Mouse (Mus musculus) thymus, postnatal 4 days (tissue): ENCODE measurements at regions not wholly inside any gene's neighbourhood (a gene's known extent, or its start where the extent isn't known, plus 50 kb on each side); places are given as distances from the start of the nearest gene placed in this dataset.

Experiments used
- DNase-seq: peaks from one replicate; pipeline ENCODE4 v3.0.0; 2021

- DNase-seq = no peak
Measured at GRCm38 (mm10) chr2:166433655-166434333, 278.3 kb upstream of the Sulf2 start.

GRCm38 (mm10) chr2:166432948-166433654 lies 277.6 kb upstream of the Sulf2 start:
- no peak for DNase-seq

GRCm38 (mm10) chr2:166432531-166432930 lies 277.1 kb upstream of the Sulf2 start:
- no peak for DNase-seq

- DNase-seq = no peak
Measured at GRCm38 (mm10) chr2:166429918-166430317, 274.5 kb upstream of the Sulf2 start.

- DNase-seq = no peak
Measured at GRCm38 (mm10) chr2:166429494-166429893, 274.0 kb upstream of the Sulf2 start.

GRCm38 (mm10) chr2:166427390-166427789 lies 271.9 kb upstream of the Sulf2 start:
- no peak for DNase-seq

GRCm38 (mm10) chr2:166426960-166427359 lies 271.5 kb upstream of the Sulf2 start:
- DNase-seq = no peak

- no peak for DNase-seq
Measured at GRCm38 (mm10) chr2:166426457-166426856, 271.0 kb upstream of the Sulf2 start.

GRCm38 (mm10) chr2:166425141-166425540 lies 269.7 kb upstream of the Sulf2 start:
- no peak for DNase-seq

- DNase-seq = no peak
Measured at GRCm38 (mm10) chr2:166423132-166423660, 267.7 kb upstream of the Sulf2 start.

- no peak for DNase-seq
Measured at GRCm38 (mm10) chr2:166420275-166420674, 264.8 kb upstream of the Sulf2 start.

- DNase-seq = no peak
Measured at GRCm38 (mm10) chr2:166419271-166419670, 263.8 kb upstream of the Sulf2 start.

- no peak for DNase-seq
Measured at GRCm38 (mm10) chr2:166418279-166418678, 262.8 kb upstream of the Sulf2 start.

GRCm38 (mm10) chr2:166417628-166418027 lies 262.2 kb upstream of the Sulf2 start:
- DNase-seq = no peak

GRCm38 (mm10) chr2:166415481-166415965 lies 260.1 kb upstream of the Sulf2 start:
- no peak for DNase-seq

GRCm38 (mm10) chr2:166414856-166415255 lies 259.4 kb upstream of the Sulf2 start:
- DNase-seq = no peak

- DNase-seq = no peak
Measured at GRCm38 (mm10) chr2:166412031-166412858, 256.8 kb upstream of the Sulf2 start.

- no peak for DNase-seq
Measured at GRCm38 (mm10) chr2:166409391-166409790, 253.9 kb upstream of the Sulf2 start.

GRCm38 (mm10) chr2:166408806-166409205 lies 253.3 kb upstream of the Sulf2 start:
- no peak for DNase-seq

GRCm38 (mm10) chr2:166408009-166408408 lies 252.5 kb upstream of the Sulf2 start:
- no peak for DNase-seq

GRCm38 (mm10) chr2:166406826-166407225 lies 251.4 kb upstream of the Sulf2 start:
- no peak for DNase-seq

- DNase-seq = no peak
Measured at GRCm38 (mm10) chr2:166403319-166403718, 247.9 kb upstream of the Sulf2 start.

GRCm38 (mm10) chr2:166401860-166402259 lies 246.4 kb upstream of the Sulf2 start:
- DNase-seq = no peak
